Mouse (Mus musculus) liver, postnatal 0 days (tissue): Measurements from ENCODE around the gene Gmcl1. TPM values are rescaled to one million over a fixed set of nuclear protein-coding genes. Genes with fewer than 3 reads are reported as not detected.

Source experiments
- ATAC-seq: fragments of 200-750 bp; cut with Nextera tagmentation; 2 replicates; pipeline ENCODE4 v1.8.0; 2017; ENCODE audit warnings: mild to moderate bottlenecking, moderate library complexity
- DNase-seq: peaks from one replicate; pipeline ENCODE4 v3.0.0-alpha.2; 2016
- H3K27ac ChIP-seq: fragments of 300-500 bp; sonication (generic); 2 replicates; pipeline ENCODE4 v1.5.1; 2014; ENCODE audit warnings: antibody characterized with exemption, moderate library complexity, mild to moderate bottlenecking, low read depth
- H3K27me3 ChIP-seq: fragments of 300-500 bp; sonication (generic); 2 replicates; pipeline ENCODE4 v1.6.1; 2014; ENCODE audit warnings: low read length, control low read depth, mixed read lengths; ENCODE audit not compliant: insufficient read depth
- H3K36me3 ChIP-seq: fragments of 300-500 bp; sonication (generic); replicated peaks from 2 replicates; pipeline ENCODE4 v1.6.1; 2014; ENCODE audit warnings: mild to moderate bottlenecking, control low read depth, low read length, moderate library complexity, mixed read lengths; ENCODE audit not compliant: insufficient read depth
- H3K4me1 ChIP-seq: fragments of 300-500 bp; sonication (generic); 2 replicates; pipeline ENCODE4 v1.6.1; 2014; ENCODE audit warnings: antibody characterized with exemption, mild to moderate bottlenecking, control low read depth; ENCODE audit not compliant: insufficient read depth
- H3K4me2 ChIP-seq: fragments of 300-500 bp; sonication (generic); 2 replicates; pipeline ENCODE4 v1.6.1; 2014; ENCODE audit warnings: low read depth, mild to moderate bottlenecking, low read length, moderate library complexity, mixed read lengths
- H3K4me3 ChIP-seq: fragments of 300-500 bp; sonication (generic); 2 replicates; pipeline ENCODE4 v1.5.1; 2014; ENCODE audit warnings: low read depth, low read length
- H3K9ac ChIP-seq: fragments of 300-500 bp; sonication (generic); replicated peaks from 2 replicates; pipeline ENCODE4 v1.6.1; 2014; ENCODE audit warnings: mild to moderate bottlenecking, moderate library complexity
- H3K9me3 ChIP-seq: fragments of 300-500 bp; sonication (generic); 2 replicates; pipeline ENCODE4 v1.6.1; 2016; ENCODE audit warnings: mild to moderate bottlenecking, control low read depth, low read length, mixed read lengths
- CTCF ChIP-seq: sonication (generic); IDR thresholded peaks from 2 replicates; pipeline ENCODE4 v1.5.1; 2016; ENCODE audit warnings: antibody characterized with exemption, low read depth
- EP300 ChIP-seq: IDR thresholded peaks from 2 replicates; pipeline ENCODE4 v1.6.1; 2016; ENCODE audit warnings: antibody characterized with exemption, low read depth, mild to moderate bottlenecking
- WGBS: fragments of 180-500 bp; shearing (Covaris S2); extraction: QIAGEN DNeasy Blood & Tissue Kit; methylation state at CpG from one replicate; pipeline ENCODE4 v1.1.7; 2014; ENCODE audit not compliant: insufficient replicate concordance; 5-methylcytosine and 5-hydroxymethylcytosine counted together
- polyA plus RNA-seq: library from polyadenylated mRNA; unstranded; fragments of >200 nt; fragmentation: Nextera tagmentation; extraction: Ambion mirVana; gene quantifications from 2 replicates; pipeline ENCODE4 v1.2.1, GENCODE M21; 2015

The Gmcl1 gene
- polyA plus RNA-seq, 1 experiment from 2014 or later = 5.0 TPM

DNA sequence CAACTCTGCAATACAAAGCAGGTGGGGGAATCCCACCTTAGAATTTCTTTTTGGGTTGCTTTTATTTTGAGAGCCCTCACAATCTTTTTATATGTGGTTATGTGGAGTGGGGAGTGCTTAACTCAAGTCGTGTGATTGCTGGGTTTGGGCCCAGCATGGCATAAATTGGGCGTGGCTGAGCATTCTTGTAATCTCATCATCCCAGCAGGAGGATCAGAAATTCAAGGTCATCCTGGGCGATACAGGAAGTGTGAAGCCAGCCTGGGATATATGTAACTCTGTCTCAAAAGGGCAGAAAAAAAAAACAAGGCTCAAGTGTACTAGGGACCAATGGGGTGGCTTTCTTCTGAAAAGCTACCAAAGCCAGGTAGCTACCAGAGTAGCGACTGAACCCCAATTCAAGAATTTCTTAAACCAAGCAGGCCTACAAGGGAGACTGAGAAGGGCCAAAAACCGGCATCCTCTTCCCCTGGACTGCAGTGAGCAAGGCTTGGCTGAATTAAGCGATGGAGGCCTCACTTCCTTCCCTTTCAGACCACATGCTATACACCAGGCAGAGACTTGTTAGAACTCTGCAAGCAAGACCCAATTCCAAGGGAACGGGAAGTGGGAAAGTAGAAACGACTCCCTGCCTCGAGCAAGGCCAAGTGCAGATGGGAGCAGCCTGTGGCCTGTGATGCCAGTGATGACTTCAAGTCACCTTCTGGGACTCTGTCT lies 72.9 kb downstream of the Gmcl1 start:
- no peak overlapping the region for H3K4me3 ChIP-seq

DNA sequence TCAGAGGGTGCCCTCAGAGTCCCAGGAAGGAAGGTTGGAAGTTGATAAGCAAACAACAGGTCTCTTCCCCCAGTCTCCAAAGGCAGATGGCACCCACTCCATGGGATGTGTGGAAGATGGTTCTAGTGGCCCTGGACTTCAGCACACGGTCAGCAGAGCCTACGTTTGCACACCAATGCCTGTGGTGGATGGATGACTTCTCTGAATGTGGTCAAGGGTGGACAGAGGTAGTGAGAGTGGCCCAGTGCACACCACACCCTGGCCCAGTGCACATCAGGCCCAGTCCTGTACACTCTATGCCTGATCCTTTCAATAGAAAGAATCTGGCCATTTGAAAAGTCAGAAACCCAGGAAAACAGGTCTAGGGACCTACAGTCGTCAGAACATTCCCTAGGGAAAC lies 74.7 kb downstream of the Gmcl1 start:
- WGBS = 89% methylated on average over 3 of the region's 3 CpGs

More for the DNA sequence above, 72.9 kb downstream of the Gmcl1 start:
- Histone ChIP-seq H3K27ac (peak overlapping the region; percentile 84), H3K36me3 (peaks cover 83% of the 10 kb centered on the region), H3K4me2 (peak overlapping the region; percentile 34), H3K9me3 (no peaks in the 10 kb centered on the region), H3K27me3 (no peaks in the 10 kb centered on the region), H3K4me1 (peaks cover 25% of the 10 kb centered on the region), H3K9ac (peak overlapping the region; percentile 3; the same call in 1 of the 2 replicates)
- 41% methylated on average over 9 of the region's 9 CpGs for WGBS
- peak; percentile 59 for DNase-seq
- TF ChIP-seq CTCF (no peak), EP300 (peak; percentile 90)
- peak; percentile 94 for ATAC-seq

DNA sequence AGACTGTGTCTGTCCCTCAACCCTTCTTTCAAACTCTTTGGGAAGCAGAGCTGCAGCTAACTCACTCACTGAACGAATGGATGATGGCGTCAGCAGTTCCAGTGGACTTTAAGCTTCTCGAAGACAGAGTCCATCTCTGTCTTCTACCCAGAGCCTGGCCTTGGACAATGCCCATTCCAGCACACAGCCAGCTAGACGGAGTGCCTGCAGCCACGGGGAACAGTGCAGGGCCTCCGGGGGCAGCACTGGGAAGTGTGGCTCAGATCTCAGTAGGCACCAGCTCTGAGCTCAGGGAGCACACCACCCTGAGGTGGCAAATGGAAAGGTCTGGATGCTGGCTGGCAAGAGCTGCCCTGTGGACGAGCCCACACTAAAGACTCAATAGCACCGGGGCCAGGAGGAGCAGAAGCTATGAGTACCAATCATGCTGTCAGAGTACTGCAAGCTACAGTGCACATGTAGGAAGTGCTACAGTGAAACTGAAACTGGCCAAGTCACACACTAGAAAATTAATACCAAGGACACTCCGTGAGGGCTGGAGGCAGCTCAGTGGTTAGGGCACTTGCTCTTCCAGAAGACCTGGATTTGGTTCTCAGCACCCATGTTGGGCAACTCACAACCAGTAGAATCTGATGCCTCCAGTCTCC lies 78.8 kb downstream of the Gmcl1 start:
- Histone ChIP-seq H3K9ac (no peak overlapping the region; the same call in 1 of the 2 replicates), H3K36me3 (peaks cover 84% of the 10 kb centered on the region), H3K4me3 (no peak overlapping the region), H3K9me3 (no peaks in the 10 kb centered on the region), H3K27ac (no peak overlapping the region), H3K4me1 (peaks cover 5% of the 10 kb centered on the region), H3K4me2 (no peak overlapping the region), H3K27me3 (no peaks in the 10 kb centered on the region)
- peak; percentile 13 for DNase-seq
- TF ChIP-seq EP300 = no peak
- peak; percentile 33; the same call in 1 of the 2 replicates for TF ChIP-seq CTCF
- ATAC-seq = peak; percentile 31; the same call in 1 of the 2 replicates
- WGBS = 74% methylated on average over 9 of the region's 9 CpGs

More for the DNA sequence above, 74.7 kb downstream of the Gmcl1 start:
- Histone ChIP-seq H3K9me3 (no peaks in the 10 kb centered on the region), H3K9ac (no peak overlapping the region), H3K4me3 (no peak overlapping the region), H3K4me1 (peaks cover 21% of the 10 kb centered on the region), H3K4me2 (no peak overlapping the region), H3K36me3 (peaks cover 77% of the 10 kb centered on the region), H3K27ac (no peak overlapping the region), H3K27me3 (no peaks in the 10 kb centered on the region)
- DNase-seq = no peak
- ATAC-seq = no peak
- no peak for TF ChIP-seq CTCF
- no peak for TF ChIP-seq EP300

DNA sequence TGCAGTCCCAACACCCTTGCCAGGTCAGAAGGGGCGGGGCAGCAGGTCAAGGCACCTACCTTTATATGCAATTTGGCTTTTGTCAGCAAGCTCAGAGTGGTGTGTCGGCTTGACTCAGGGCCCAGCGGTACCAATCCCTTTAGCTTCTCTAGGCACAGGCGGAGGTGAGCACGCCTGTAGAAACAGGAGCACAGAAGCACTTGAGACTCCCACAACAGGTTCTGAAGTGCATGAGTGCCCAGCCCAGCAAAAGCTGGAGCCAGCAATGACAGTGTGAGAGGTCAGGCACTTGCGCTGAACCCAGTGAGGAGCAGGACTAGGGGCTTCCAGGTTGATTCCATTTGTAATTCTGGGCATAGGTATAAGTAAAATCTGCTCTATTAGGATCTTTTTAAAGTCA lies 80.2 kb downstream of the Gmcl1 start:
- H3K9me3 ChIP-seq = no peaks in the 10 kb centered on the region
- no peak for ATAC-seq
- 91% methylated on average over 6 of the region's 6 CpGs for WGBS
- H3K36me3 ChIP-seq = peaks cover 84% of the 10 kb centered on the region
- no peak overlapping the region for H3K4me3 ChIP-seq
- no peak overlapping the region for H3K4me2 ChIP-seq
- H3K27ac ChIP-seq = no peak overlapping the region
- DNase-seq = no peak
- TF ChIP-seq EP300 (no peak), CTCF (no peak)
- no peaks in the 10 kb centered on the region for H3K27me3 ChIP-seq
- H3K9ac ChIP-seq = no peak overlapping the region
- H3K4me1 ChIP-seq = peaks cover 3% of the 10 kb centered on the region; the same call in 1 of the 2 replicates

DNA sequence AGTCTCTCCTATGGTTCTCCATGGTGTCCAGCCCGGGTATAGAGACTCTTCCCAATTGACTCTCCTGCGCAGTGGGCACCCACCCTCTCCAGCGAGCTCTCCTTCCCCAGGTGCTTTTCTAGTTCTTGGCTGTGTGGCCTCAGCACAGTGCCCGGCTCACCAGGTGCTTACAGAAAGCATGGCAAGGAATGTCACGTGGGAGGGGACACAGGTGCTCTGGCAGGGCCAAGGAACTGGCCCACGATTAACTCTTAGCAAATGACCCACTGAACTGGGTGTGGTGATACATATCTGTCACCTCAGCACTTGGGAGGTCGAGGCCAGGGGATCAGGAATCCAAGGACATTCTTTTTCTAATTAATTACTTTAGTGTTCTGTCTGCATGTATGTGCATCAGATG lies 87.0 kb downstream of the Gmcl1 start:
- H3K9ac ChIP-seq = no peak overlapping the region
- no peaks in the 10 kb centered on the region for H3K27me3 ChIP-seq
- no peaks in the 10 kb centered on the region for H3K9me3 ChIP-seq
- DNase-seq = no peak
- no peak overlapping the region for H3K27ac ChIP-seq
- no peak for ATAC-seq
- H3K36me3 ChIP-seq = peaks cover 37% of the 10 kb centered on the region
- H3K4me1 ChIP-seq = peaks cover 8% of the 10 kb centered on the region
- TF ChIP-seq CTCF (no peak), EP300 (no peak)
- 77% methylated on average over 7 of the region's 7 CpGs for WGBS
- H3K4me2 ChIP-seq = no peak overlapping the region
- no peak overlapping the region for H3K4me3 ChIP-seq

DNA sequence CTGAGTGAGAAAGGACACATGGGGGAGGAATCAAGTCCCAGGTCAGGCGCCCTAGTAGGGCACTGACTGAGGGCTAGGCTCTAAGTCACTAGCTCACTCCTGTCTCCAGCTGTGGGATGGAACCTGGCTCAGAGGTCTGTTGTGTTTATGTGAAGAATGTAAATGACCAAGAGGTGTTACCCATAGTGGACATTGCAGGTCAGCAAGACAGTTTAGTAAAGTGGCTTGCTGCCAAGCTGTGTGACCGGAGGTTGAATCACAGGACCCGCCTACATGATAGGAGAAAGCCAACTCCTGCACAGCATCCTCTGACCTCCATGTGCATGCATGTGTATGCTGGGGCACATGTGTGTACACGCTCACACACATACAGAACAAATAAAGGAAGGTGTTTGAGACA lies 87.6 kb downstream of the Gmcl1 start:
- 68% methylated on average over 4 of the region's 4 CpGs for WGBS
- no peak overlapping the region for H3K9ac ChIP-seq
- TF ChIP-seq EP300 = no peak
- no peak for TF ChIP-seq CTCF
- DNase-seq (no peak), ATAC-seq (no peak)
- H3K27ac ChIP-seq = no peak overlapping the region
- H3K4me2 ChIP-seq = no peak overlapping the region
- peaks cover 31% of the 10 kb centered on the region for H3K36me3 ChIP-seq
- no peaks in the 10 kb centered on the region for H3K9me3 ChIP-seq
- no peak overlapping the region for H3K4me3 ChIP-seq
- peaks cover 14% of the 10 kb centered on the region for H3K4me1 ChIP-seq
- no peaks in the 10 kb centered on the region for H3K27me3 ChIP-seq
